Mouse (Mus musculus) MEL (cell line): ENCODE measurements around the gene Rnf34.

Experiments used
- CTCF ChIP-seq, 3 experiments: IDR thresholded peaks in 2 of 3; conservative IDR thresholded peaks in 1 of 3; 2 replicates each; pipeline ENCODE4 v1.5.1; 2011 to 2012; ENCODE audit warnings: low read length in 3 of 3, low read depth in 2 of 3, mild to moderate bottlenecking in 2 of 3, improper control_type of control experiment in 1 of 3, inconsistent platforms in 1 of 3, mixed read lengths in 1 of 3, moderate library complexity in 1 of 3; ENCODE audit not compliant: control insufficient read depth in 1 of 3, insufficient read depth in 1 of 3, poor library complexity in 1 of 3, severe bottlenecking in 1 of 3
- ELF1 ChIP-seq: IDR thresholded peaks from 2 replicates; pipeline ENCODE4 v1.6.1; 2014; ENCODE audit warnings: low read depth, mild to moderate bottlenecking, inconsistent platforms, low read length, improper control_type of control experiment, moderate library complexity
- EP300 ChIP-seq, 2 experiments: IDR thresholded peaks; 2 replicates each; pipeline ENCODE4 v1.6.1; 2011; ENCODE audit warnings: improper control_type of control experiment in 2 of 2, low read length in 2 of 2, low read depth in 1 of 2, mild to moderate bottlenecking in 1 of 2
- MAFK ChIP-seq: IDR thresholded peaks from 2 replicates; pipeline ENCODE4 v1.6.1; 2011; ENCODE audit warnings: low read depth, mild to moderate bottlenecking, low read length, improper control_type of control experiment, borderline replicate concordance
- MAX ChIP-seq: IDR thresholded peaks from 2 replicates; pipeline ENCODE4 v1.6.1; 2011; ENCODE audit warnings: low read length, improper control_type of control experiment
- MEF2A ChIP-seq: IDR thresholded peaks from 2 replicates; pipeline ENCODE4 v1.6.1; 2014; ENCODE audit warnings: low read depth, mild to moderate bottlenecking, inconsistent platforms, low read length, improper control_type of control experiment; ENCODE audit not compliant: poor library complexity, insufficient replicate concordance, severe bottlenecking; ENCODE audit errors: extremely low read depth
- NRF1 ChIP-seq: IDR thresholded peaks from 2 replicates; pipeline ENCODE4 v1.6.1; 2014; ENCODE audit warnings: low read depth, mild to moderate bottlenecking, inconsistent platforms, low read length, improper control_type of control experiment, moderate library complexity; ENCODE audit not compliant: poor library complexity, insufficient read depth, severe bottlenecking
- POLR2A ChIP-seq, 2 experiments: IDR thresholded peaks; 2 replicates each; pipeline ENCODE4 v1.6.1; 2011 to 2012; ENCODE audit warnings: low read length in 2 of 2, mild to moderate bottlenecking in 2 of 2, control low read depth in 1 of 2, improper control_type of control experiment in 1 of 2, low read depth in 1 of 2, moderate library complexity in 1 of 2; ENCODE audit not compliant: control insufficient read depth in 1 of 2, insufficient read depth in 1 of 2, poor library complexity in 1 of 2
- POLR2AphosphoS2 ChIP-seq: IDR thresholded peaks from 2 replicates; pipeline ENCODE4 v1.6.1; 2011; ENCODE audit warnings: low read length, improper control_type of control experiment
- SIN3A ChIP-seq: IDR thresholded peaks from 2 replicates; pipeline ENCODE4 v1.6.1; 2012; ENCODE audit warnings: low read length, improper control_type of control experiment, inconsistent platforms
- TAL1 ChIP-seq: IDR thresholded peaks from 2 replicates; pipeline ENCODE4 v1.6.1; 2012; ENCODE audit warnings: mild to moderate bottlenecking, inconsistent platforms, low read length, moderate library complexity, mixed read lengths
- USF1 ChIP-seq: IDR thresholded peaks from 2 replicates; pipeline ENCODE4 v1.6.1; 2014; ENCODE audit warnings: low read depth, mild to moderate bottlenecking, inconsistent platforms, low read length, improper control_type of control experiment, moderate library complexity
- ZNF384 ChIP-seq: IDR thresholded peaks from 2 replicates; pipeline ENCODE4 v1.6.1; 2012; ENCODE audit warnings: low read depth, mild to moderate bottlenecking, inconsistent platforms, low read length, improper control_type of control experiment

DNA sequence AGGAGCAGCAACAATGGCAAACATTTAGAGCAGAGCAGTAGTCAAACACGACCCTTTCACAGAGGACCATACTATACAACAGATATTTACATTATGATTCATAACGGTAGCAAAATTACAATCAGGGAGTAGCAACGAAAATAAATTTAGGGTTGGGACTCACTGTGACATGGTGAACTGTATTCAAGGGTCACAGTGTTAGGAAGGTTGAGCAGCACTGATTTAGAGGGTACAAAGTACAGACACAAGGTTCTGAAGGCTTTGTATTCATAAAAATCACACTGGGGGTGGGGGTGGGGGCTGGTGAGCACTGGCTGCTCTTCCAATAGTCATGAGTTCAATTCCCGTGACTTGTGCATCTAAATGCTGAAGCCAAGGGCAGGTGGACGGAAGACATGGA is 70.7 kb downstream of the Rnf34 start:
- TF ChIP-seq SIN3A = no peak
- no peak for TF ChIP-seq NRF1
- no peak for TF ChIP-seq POLR2A (IDR thresholded peaks at IDR 0.05; ENCODE audit: control insufficient read depth in 1 of 2, insufficient read depth in 1 of 2, low read depth in 1 of 2, low read length in 2 of 2, poor library complexity in 1 of 2)
- no peak for TF ChIP-seq MAFK
- TF ChIP-seq ZNF384 = no peak
- no peak for TF ChIP-seq CTCF (IDR thresholded peaks at IDR 0.05 in 2 of 3, conservative IDR thresholded peaks at IDR 0.05 in 1 of 3; ENCODE audit: control insufficient read depth in 1 of 3, insufficient read depth in 1 of 3, low read depth in 2 of 3, low read length in 3 of 3, poor library complexity in 1 of 3, severe bottlenecking in 1 of 3)
- no peak for TF ChIP-seq TAL1
- TF ChIP-seq USF1 = no peak
- TF ChIP-seq ELF1 = no peak
- TF ChIP-seq MAX = no peak
- no peak for TF ChIP-seq POLR2AphosphoS2
- TF ChIP-seq EP300 (IDR thresholded peaks at IDR 0.05; ENCODE audit: low read depth in 1 of 2, low read length in 2 of 2) = no peak
- no peak for TF ChIP-seq MEF2A
